Mouse (Mus musculus) brown adipose tissue, adult 24 weeks (tissue): ENCODE results near the gene Foxc1. TPM values are rescaled to one million over a fixed set of nuclear protein-coding genes. Genes with fewer than 3 reads are reported as not detected.

Source experiments
- H3K27ac ChIP-seq: fragments of 200-500 bp; replicated peaks from 2 replicates; pipeline ENCODE4 v1.5.1; 2012; ENCODE audit warnings: low read depth, mild to moderate bottlenecking, low read length
- H3K4me1 ChIP-seq: fragments of 200-500 bp; 2 replicates; pipeline ENCODE4 v1.6.1; 2012; ENCODE audit warnings: low read length, mixed read lengths; ENCODE audit not compliant: control insufficient read depth, insufficient read depth, insufficient read length
- H3K4me3 ChIP-seq: fragments of 200-500 bp; 2 replicates; pipeline ENCODE4 v1.5.1; 2012; ENCODE audit warnings: low read depth, mild to moderate bottlenecking, low read length, moderate library complexity; ENCODE audit not compliant: insufficient read depth
- polyA plus RNA-seq: library from polyadenylated mRNA; stranded (reverse); fragments of >200 nt; gene quantifications from 2 replicates; pipeline ENCODE4 v1.2.4, GENCODE M21; 2012; ENCODE audit not compliant: missing spikeins, insufficient read depth, insufficient read length

Foxc1 gene
- polyA plus RNA-seq, 1 experiment, result 0.24 TPM

- Histone ChIP-seq H3K4me1 (no peaks in the 10 kb centered on the region), H3K4me3 (peak overlapping the region; percentile 45), H3K27ac (no peak overlapping the region)
These were observed 5.6 kb upstream of the Foxc1 start for GRCm38 (mm10) chr13:31800581-31801576.

GRCm38 (mm10) chr13:31801703-31802305, 4.6 kb upstream of the Foxc1 start:
- no peak overlapping the region for H3K27ac ChIP-seq
- peak overlapping the region; percentile 45 for H3K4me3 ChIP-seq
- no peaks in the 10 kb centered on the region for H3K4me1 ChIP-seq

- Histone ChIP-seq H3K4me1 (no peaks in the 10 kb centered on the region), H3K4me3 (no peak overlapping the region)
These were observed 4.0 kb upstream of the Foxc1 start for GRCm38 (mm10) chr13:31802447-31802846.

GRCm38 (mm10) chr13:31803166-31804093, 3.0 kb upstream of the Foxc1 start:
- no peaks in the 10 kb centered on the region for H3K4me1 ChIP-seq
- H3K4me3 ChIP-seq, result no peak overlapping the region
- no peak overlapping the region for H3K27ac ChIP-seq

More at GRCm38 (mm10) chr13:31802447-31802846, 4.0 kb upstream of the Foxc1 start:
- no peak overlapping the region for H3K27ac ChIP-seq

- Histone ChIP-seq H3K4me1 (no peaks in the 10 kb centered on the region), H3K4me3 (no peak overlapping the region), H3K27ac (no peak overlapping the region)
These were observed 1.9 kb upstream of the Foxc1 start for GRCm38 (mm10) chr13:31804571-31804970.

- H3K4me1 ChIP-seq, result no peaks in the 10 kb centered on the region
- H3K4me3 ChIP-seq, result peak overlapping the region; percentile 58
- no peak overlapping the region for H3K27ac ChIP-seq
These were observed 504 bp upstream of the Foxc1 start for GRCm38 (mm10) chr13:31805831-31806427.

- no peaks in the 10 kb centered on the region for H3K4me1 ChIP-seq
- H3K4me3 ChIP-seq, result peak overlapping the region; percentile 58
- peak overlapping the region; percentile 7; the same call in 1 of the 2 replicates for H3K27ac ChIP-seq
These were observed 680 bp downstream of the Foxc1 start for GRCm38 (mm10) chr13:31806890-31807735.

- Histone ChIP-seq H3K4me3 (peak overlapping the region; percentile 58), H3K27ac (no peak overlapping the region), H3K4me1 (no peaks in the 10 kb centered on the region)
These were observed 1.3 kb downstream of the Foxc1 start for GRCm38 (mm10) chr13:31807736-31808115.

GRCm38 (mm10) chr13:31808116-31808803, 1.8 kb downstream of the Foxc1 start:
- peak overlapping the region; percentile 58 for H3K4me3 ChIP-seq
- no peaks in the 10 kb centered on the region for H3K4me1 ChIP-seq
- H3K27ac ChIP-seq, result no peak overlapping the region

GRCm38 (mm10) chr13:31808804-31809420, 2.5 kb downstream of the Foxc1 start:
- Histone ChIP-seq H3K27ac (no peak overlapping the region), H3K4me3 (peak overlapping the region; percentile 58), H3K4me1 (no peaks in the 10 kb centered on the region)

- no peak overlapping the region for H3K27ac ChIP-seq
- no peak overlapping the region for H3K4me3 ChIP-seq
- H3K4me1 ChIP-seq, result no peaks in the 10 kb centered on the region
These were observed 3.3 kb downstream of the Foxc1 start for GRCm38 (mm10) chr13:31809701-31810100.

GRCm38 (mm10) chr13:31810375-31810692, 3.9 kb downstream of the Foxc1 start:
- H3K4me3 ChIP-seq, result peak overlapping the region; percentile 52
- H3K27ac ChIP-seq, result no peak overlapping the region
- H3K4me1 ChIP-seq, result no peaks in the 10 kb centered on the region
